17 mouse cellular contexts compared by ENCODE assay signal in genomic region chr2:40910392-40911272, GRCm38 (mm10).
DNase-seq lines count a peak whose midpoint lies in the region; TF ChIP-seq lines count a peak whose summit lies in the region.
"Had no signal": no experiment of that assay in that cellular context is flagged by ENCODE, and none has a peak within 500 bp of the region (broad histone marks: within the 10 kb centered on the region; RNA-seq: fewer than 3 reads in every experiment).

No protein-coding gene starts in this region.

- no peak overlapping the region for H3K27ac ChIP-seq in gastrocnemius, adult 2 months
- H3K27ac ChIP-seq in kidney, adult 2 months (ENCODE audit: insufficient read depth, low read depth, low read length), result no peak overlapping the region
- H3K27ac ChIP-seq: heart, adult 2 months; limb, embryonic 10.5 days; liver, embryonic 14.5 days had no signal

- no peaks in the 10 kb centered on the region; the same call in 1 of the 2 replicates for H3K27me3 ChIP-seq in kidney, adult 2 months (replicated peaks; ENCODE audit: control insufficient read depth, insufficient read depth, low read length)

- no peak for TF ChIP-seq POLR2A in kidney, adult 2 months (IDR thresholded peaks at IDR 0.05; ENCODE audit: low read depth, low read length)

- TF ChIP-seq CTCF in gastrocnemius, adult 2 months (IDR thresholded peaks at IDR 0.05), result no peak
- TF ChIP-seq CTCF in kidney, adult 2 months (conservative IDR thresholded peaks at IDR 0.05; ENCODE audit: insufficient read depth, insufficient read length, low read depth, low read length), result no peak

- intact Hi-C loops in gastrocnemius, adult 2 months (cut with DNase I), result no loop called here

- H3K4me1 ChIP-seq in kidney, adult 2 months (ENCODE audit: control insufficient read depth, insufficient read depth, low read length), result no peaks in the 10 kb centered on the region
- H3K4me1 ChIP-seq: limb, embryonic 10.5 days had no signal

- no peaks in the 10 kb centered on the region for H3K36me3 ChIP-seq in kidney, adult 2 months (ENCODE audit: control insufficient read depth, insufficient read depth, low read length)
- H3K36me3 ChIP-seq: limb, embryonic 10.5 days had no signal

- peak; percentile 2 to 14 for DNase-seq in cerebellum, postnatal 14 days
- DNase-seq in cerebellum, adult 11-12 months, result no peak
- DNase-seq in ES-CJ7 (ENCODE audit: low read depth, low spot score), result peak; percentile 98
- DNase-seq in embryo, embryonic 11 days, result peak; percentile 57
- DNase-seq in mesoderm, embryonic 11.5 days (ENCODE audit: low read depth, low spot score), result peak; percentile 25
- DNase-seq in gastrocnemius, adult 2 months, result no peak
- DNase-seq in kidney, adult 2 months, result no peak
- DNase-seq in lung, postnatal 4 days, result no peak
- DNase-seq: cerebellum, adult 9-11 months; heart, adult 2 months; heart, postnatal 10 days; kidney, postnatal 14 days; layer of hippocampus, adult 9-11 months; lung, postnatal 14 days; right cerebral cortex, postnatal 14 days had no signal

- no peak overlapping the region for H3K4me3 ChIP-seq in gastrocnemius, adult 2 months
- H3K4me3 ChIP-seq in kidney, adult 2 months (ENCODE audit: insufficient read depth, low read depth, low read length), result no peak overlapping the region
- H3K4me3 ChIP-seq: heart, adult 2 months; limb, embryonic 10.5 days had no signal

- 42% methylated on average over 3 of the region's 3 CpGs for WGBS in kidney, adult 2 months

Comparison
In these comparisons a context has a peak if more than half of its experiments do, and no peak if none do; other contexts are left out.
1. DNase-seq: peak in cerebellum, postnatal 14 days (2 of 2), ES-CJ7 (single experiment), embryo, embryonic 11 days (single experiment) and mesoderm, embryonic 11.5 days (single experiment); none in cerebellum, adult 11-12 months (single experiment), gastrocnemius, adult 2 months (single experiment), kidney, adult 2 months (single experiment) and lung, postnatal 4 days (0 of 2).